In genomic region chr3:41565955-41566354, GRCm38 (mm10) we compare ENCODE assay signal across 8 mouse cellular contexts. TPM values are rescaled to one million over a fixed set of nuclear protein-coding genes. Genes with fewer than 3 reads are reported as not detected.
A peak's percentile ranks its signal among the peaks of the same experiment; 100 is the strongest.
DNase-seq lines count a peak whose midpoint lies in the region; ATAC-seq and TF ChIP-seq lines count a peak whose summit lies in the region.

No protein-coding gene starts in this region.

- no peak overlapping the region for H3K27ac ChIP-seq in MEL (ENCODE audit: control insufficient read depth, low read depth, low read length)
- peak overlapping the region; percentile 98 for H3K27ac ChIP-seq in hindbrain, embryonic 10.5 days
- H3K27ac ChIP-seq in lung, embryonic 16.5 days (ENCODE audit: low read length): peak overlapping the region; percentile 85
- H3K27ac ChIP-seq in thymus, adult 2 months (ENCODE audit: control insufficient read depth, insufficient read depth, low read length): no peak overlapping the region

- TF ChIP-seq RAD21 in MEL (IDR thresholded peaks at IDR 0.05; ENCODE audit: low read depth, low read length): no peak

- peaks cover 27 to 56% of the 10 kb centered on the region in 2 experiments for H3K36me3 ChIP-seq in MEL (ENCODE audit: control insufficient read depth in 1 of 2, insufficient read depth in 2 of 2, low read length in 2 of 2)
- no peaks in the 10 kb centered on the region for H3K36me3 ChIP-seq in hindbrain, embryonic 10.5 days
- H3K36me3 ChIP-seq in lung, embryonic 16.5 days (ENCODE audit: control insufficient read depth, insufficient read depth, low read length): no peaks in the 10 kb centered on the region
- H3K36me3 ChIP-seq in thymus, adult 2 months (ENCODE audit: control insufficient read depth, insufficient read depth, low read length): no peaks in the 10 kb centered on the region

- H3K4me3 ChIP-seq in MEL (ENCODE audit: control insufficient read depth in 1 of 2, insufficient read depth in 1 of 2, low read depth in 2 of 2, low read length in 2 of 2): peak overlapping the region in 1 of 2 experiments; percentile 73; a peak in 2 of 4 replicates
- peak overlapping the region; percentile 83 for H3K4me3 ChIP-seq in hindbrain, embryonic 10.5 days
- H3K4me3 ChIP-seq in lung, embryonic 16.5 days (ENCODE audit: low read length): peak overlapping the region; percentile 78
- H3K4me3 ChIP-seq in thymus, adult 2 months (ENCODE audit: control insufficient read depth, insufficient read depth, low read length): peak overlapping the region; percentile 93

- no peak for DNase-seq in MEL (ENCODE audit: low read depth, low spot score)
- DNase-seq in cerebellum, adult 9-11 months: peak; percentile 87
- peak; percentile 57 to 85 for DNase-seq in frontal cortex, adult 2 months (ENCODE audit: extremely low spot score in 1 of 2, low spot score in 1 of 2)
- peak; percentile 84 for DNase-seq in hindbrain, embryonic 10.5 days (ENCODE audit: low spot score)
- DNase-seq in layer of hippocampus, adult 9-11 months: peak; percentile 85
- peak; percentile 62 for DNase-seq in ovary, postnatal 10 days (ENCODE audit: low spot score)
- peak; percentile 89 for DNase-seq in thymus, adult 2 months

- TF ChIP-seq EP300 in MEL (IDR thresholded peaks at IDR 0.05; ENCODE audit: low read depth in 1 of 2, low read length in 2 of 2): no peak

- TF ChIP-seq POLR2A in MEL (IDR thresholded peaks at IDR 0.05; ENCODE audit: control insufficient read depth in 1 of 2, insufficient read depth in 1 of 2, low read depth in 1 of 2, low read length in 2 of 2, poor library complexity in 1 of 2): no peak
- TF ChIP-seq POLR2A in thymus, adult 2 months (IDR thresholded peaks at IDR 0.05; ENCODE audit: control insufficient read depth, extremely low read depth, insufficient read depth, low read length, poor library complexity): peak; percentile 40; the same call in 1 of the 2 replicates

- peaks cover 0 to 17% of the 10 kb centered on the region in 2 experiments; a peak in 2 of 4 replicates for H3K4me1 ChIP-seq in MEL (ENCODE audit: control insufficient read depth in 1 of 2, insufficient read depth in 2 of 2, low read length in 2 of 2)
- peaks cover 54% of the 10 kb centered on the region for H3K4me1 ChIP-seq in hindbrain, embryonic 10.5 days (replicated peaks)
- H3K4me1 ChIP-seq in lung, embryonic 16.5 days (replicated peaks; ENCODE audit: control insufficient read depth, insufficient read depth, low read length): peaks cover 9% of the 10 kb centered on the region
- H3K4me1 ChIP-seq in thymus, adult 2 months (replicated peaks; ENCODE audit: control insufficient read depth, insufficient read depth, low read length): peaks cover 7% of the 10 kb centered on the region

- no peaks in the 10 kb centered on the region for H3K9me3 ChIP-seq in MEL (replicated peaks; ENCODE audit: insufficient read depth, low read length)
- H3K9me3 ChIP-seq in hindbrain, embryonic 10.5 days: no peaks in the 10 kb centered on the region
- H3K9me3 ChIP-seq in lung, embryonic 16.5 days (ENCODE audit: control insufficient read depth, low read length): no peaks in the 10 kb centered on the region

- peak overlapping the region; percentile 93 for H3K9ac ChIP-seq in MEL (ENCODE audit: control insufficient read depth, low read depth, low read length, poor library complexity, severe bottlenecking)
- H3K9ac ChIP-seq in lung, embryonic 16.5 days (ENCODE audit: low read length): peak overlapping the region; percentile 88

- H3K4me2 ChIP-seq in lung, embryonic 16.5 days (ENCODE audit: low read depth, low read length): peak overlapping the region; percentile 99

- ATAC-seq in lung, embryonic 16.5 days (ENCODE audit: low read depth): peak; percentile 50

- H3K79me2 ChIP-seq in MEL (ENCODE audit: control insufficient read depth, insufficient read depth, low read length, poor library complexity): peaks cover 92% of the 10 kb centered on the region

- H3K27me3 ChIP-seq in MEL (ENCODE audit: control insufficient read depth in 1 of 2, insufficient read depth in 2 of 2, low read length in 2 of 2): no peaks in the 10 kb centered on the region
- no peaks in the 10 kb centered on the region for H3K27me3 ChIP-seq in hindbrain, embryonic 10.5 days (ENCODE audit: insufficient read depth, poor library complexity, severe bottlenecking)
- no peaks in the 10 kb centered on the region; the same call in 1 of the 2 replicates for H3K27me3 ChIP-seq in lung, embryonic 16.5 days (ENCODE audit: control insufficient read depth, insufficient read depth, low read depth, low read length)
- no peaks in the 10 kb centered on the region for H3K27me3 ChIP-seq in thymus, adult 2 months (ENCODE audit: control insufficient read depth, insufficient read depth, low read length)

- under 1% methylated on average over 26 of the region's 26 CpGs for WGBS in hindbrain, embryonic 10.5 days
- WGBS in lung, embryonic 16.5 days: under 1% methylated on average over 25 of the region's 26 CpGs
- under 1% methylated on average over 26 of the region's 26 CpGs for WGBS in thymus, adult 2 months

- peak in 2 of 3 experiments; percentile 16 to 44; a peak in 3 of 6 replicates for TF ChIP-seq CTCF in MEL (IDR thresholded peaks at IDR 0.05 in 2 of 3, conservative IDR thresholded peaks at IDR 0.05 in 1 of 3; ENCODE audit: control insufficient read depth in 1 of 3, insufficient read depth in 1 of 3, low read depth in 2 of 3, low read length in 3 of 3, poor library complexity in 1 of 3, severe bottlenecking in 1 of 3)
- TF ChIP-seq CTCF in thymus, adult 2 months (IDR thresholded peaks at IDR 0.05; ENCODE audit: borderline replicate concordance, control insufficient read depth, extremely low read depth, insufficient read depth, low read length, poor library complexity): peak; percentile 70; the same call in 1 of the 2 replicates

TF ChIP-seq in MEL, 35 proteins besides CTCF, POLR2A, EP300 and RAD21:
- TF ChIP-seq POLR2AphosphoS5 (IDR thresholded peaks at IDR 0.05; ENCODE audit: borderline replicate concordance, low read depth, low read length): no peak
- TF ChIP-seq GATA1 (IDR thresholded peaks at IDR 0.05; ENCODE audit: low read depth, low read length): no peak
- no peak for TF ChIP-seq NRF1 (IDR thresholded peaks at IDR 0.05; ENCODE audit: insufficient read depth, low read depth, low read length, poor library complexity, severe bottlenecking)
- TF ChIP-seq ZKSCAN1 (IDR thresholded peaks at IDR 0.05; ENCODE audit: low read depth, low read length): no peak
- no peak for TF ChIP-seq MYB (IDR thresholded peaks at IDR 0.05; ENCODE audit: low read depth, low read length)
- no peak for TF ChIP-seq ELF1 (IDR thresholded peaks at IDR 0.05; ENCODE audit: low read depth, low read length)
- TF ChIP-seq UBTF (IDR thresholded peaks at IDR 0.05; ENCODE audit: borderline replicate concordance, insufficient read depth, low read depth, low read length): no peak
- no peak for TF ChIP-seq NELFE (IDR thresholded peaks at IDR 0.05; ENCODE audit: low read depth, low read length)
- no peak for TF ChIP-seq HCFC1 (IDR thresholded peaks at IDR 0.05; ENCODE audit: low read depth, low read length)
- TF ChIP-seq ZNF384 (IDR thresholded peaks at IDR 0.05; ENCODE audit: low read depth, low read length): no peak
- no peak for TF ChIP-seq SIN3A (IDR thresholded peaks at IDR 0.05; ENCODE audit: low read length)

RNA-seq across cellular contexts. Expression of gene Jade1, which starts 10.4 kb away (rescaled TPM):
- total RNA-seq in MEL (2012; rRNA removed): 98.8 and 116 TPM in 2 replicates
- 100 to 1,000 TPM; 134 to 150 TPM for polyA plus RNA-seq in MEL (2012; ENCODE audit: insufficient read depth in 1 of 2, insufficient read length in 2 of 2, low read depth in 1 of 2, low replicate concordance in 2 of 2, missing spikeins in 1 of 2)
- polyA plus RNA-seq in frontal cortex, adult 2 months (2012; rRNA removed): 31.3 and 31.4 TPM in 2 replicates
- 12.2 and 19.1 TPM in 2 replicates for polyA plus RNA-seq in hindbrain, embryonic 10.5 days (2016; fragmentation: Nextera tagmentation; extraction: Ambion mirVana)
- polyA plus RNA-seq in lung, embryonic 16.5 days (2015; fragmentation: Nextera tagmentation; extraction: Ambion mirVana): 7.1 and 7.7 TPM in 2 replicates
- 22.7 and 31.9 TPM in 2 replicates for polyA plus RNA-seq in thymus, adult 2 months (2012; rRNA removed)

Comparison
In these comparisons a context has a peak if more than half of its experiments do, and no peak if none do; other contexts are left out.
1. H3K27ac ChIP-seq: peak in hindbrain, embryonic 10.5 days (single experiment) and lung, embryonic 16.5 days (single experiment); none in MEL (single experiment) and thymus, adult 2 months (single experiment).